Mouse (Mus musculus): ENCODE data around the gene Mill2.

The Mill2 gene

DNA sequence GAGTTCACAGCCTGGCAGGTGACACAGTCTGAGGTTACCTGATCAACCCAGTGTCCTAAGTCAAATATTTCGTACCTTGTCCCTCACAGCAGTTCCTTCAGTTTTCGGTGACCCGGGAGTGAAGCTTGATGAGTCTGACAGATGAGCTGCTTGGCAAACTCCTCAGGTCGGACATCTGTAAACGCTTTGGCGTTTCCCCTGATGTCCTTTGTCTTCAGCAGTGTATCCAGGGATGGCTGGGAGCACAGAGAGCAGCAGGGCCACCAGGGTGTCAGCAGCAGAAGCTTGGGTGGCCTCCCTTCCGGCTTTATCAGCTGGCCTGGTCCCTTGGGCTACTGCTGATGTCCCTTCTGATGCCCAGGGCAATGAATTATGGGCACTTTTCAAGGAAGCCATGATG lies 38.9 kb downstream of the Mill2 start:
- no peak for DNase-seq

DNA sequence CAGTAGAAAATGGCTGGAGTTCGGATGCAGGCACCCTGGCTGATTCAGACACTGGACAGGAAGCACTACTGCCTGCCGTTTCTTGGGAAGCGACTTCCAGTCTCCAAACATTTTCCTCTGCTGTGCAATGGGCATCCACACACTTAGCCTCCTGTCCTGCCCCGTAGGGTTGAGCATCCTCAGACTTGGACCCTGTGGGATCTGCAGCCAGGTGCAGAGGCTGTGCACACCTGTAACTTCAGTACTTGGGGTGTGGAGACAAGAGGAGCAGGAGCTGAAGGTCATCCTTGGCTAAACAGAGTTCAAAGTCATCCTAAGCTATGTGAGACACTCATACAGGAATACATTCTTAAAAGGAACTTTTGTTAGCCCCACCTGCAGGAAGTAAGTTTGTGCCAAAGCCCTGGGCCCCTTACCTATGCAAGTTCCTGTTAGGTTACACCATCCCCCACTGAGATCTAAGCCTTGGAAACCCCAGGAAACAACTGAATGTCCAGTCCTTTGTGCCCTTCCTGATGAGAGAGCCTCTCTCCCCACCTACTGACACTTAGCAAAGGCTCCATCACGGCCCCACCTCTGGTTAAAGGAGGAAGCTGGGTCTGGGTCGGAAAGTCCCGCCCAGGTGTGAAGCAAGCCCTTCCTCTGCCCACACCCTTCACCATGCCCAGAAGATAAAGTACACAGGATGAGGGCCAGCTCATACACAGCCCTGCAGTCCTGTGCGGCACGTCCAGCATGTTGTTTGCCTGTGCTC lies 44.4 kb downstream of the Mill2 start:
- no peak for DNase-seq

DNA sequence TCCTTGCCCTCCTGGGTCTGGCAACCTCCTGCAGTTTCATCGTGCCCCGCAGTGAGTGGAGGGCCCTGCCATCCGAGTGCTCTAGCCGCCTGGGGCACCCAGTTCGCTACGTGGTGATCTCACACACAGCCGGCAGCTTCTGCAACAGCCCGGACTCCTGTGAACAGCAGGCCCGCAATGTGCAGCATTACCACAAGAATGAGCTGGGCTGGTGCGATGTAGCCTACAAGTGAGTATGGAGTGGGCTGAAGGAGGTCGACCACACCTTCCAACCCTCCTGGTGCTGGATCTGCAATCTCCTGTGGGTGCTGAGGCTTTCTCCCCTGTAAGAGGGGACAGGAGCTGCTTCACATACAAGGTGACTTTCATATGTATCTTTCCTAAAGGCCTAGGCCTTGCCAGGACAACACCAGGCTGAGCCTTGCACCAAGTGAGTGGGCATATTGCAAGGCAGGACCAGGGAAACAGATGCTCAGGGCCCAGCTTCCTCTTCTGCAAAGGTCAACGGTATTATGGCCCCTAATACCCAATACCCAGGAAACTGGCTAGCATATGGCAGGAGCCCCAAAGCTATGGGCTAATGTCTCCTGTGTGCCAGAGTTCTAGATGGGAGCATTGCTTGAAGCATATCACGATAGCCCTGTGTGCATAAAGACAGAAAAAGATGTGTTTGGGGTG lies 45.1 kb downstream of the Mill2 start:
- no peak for DNase-seq

DNA sequence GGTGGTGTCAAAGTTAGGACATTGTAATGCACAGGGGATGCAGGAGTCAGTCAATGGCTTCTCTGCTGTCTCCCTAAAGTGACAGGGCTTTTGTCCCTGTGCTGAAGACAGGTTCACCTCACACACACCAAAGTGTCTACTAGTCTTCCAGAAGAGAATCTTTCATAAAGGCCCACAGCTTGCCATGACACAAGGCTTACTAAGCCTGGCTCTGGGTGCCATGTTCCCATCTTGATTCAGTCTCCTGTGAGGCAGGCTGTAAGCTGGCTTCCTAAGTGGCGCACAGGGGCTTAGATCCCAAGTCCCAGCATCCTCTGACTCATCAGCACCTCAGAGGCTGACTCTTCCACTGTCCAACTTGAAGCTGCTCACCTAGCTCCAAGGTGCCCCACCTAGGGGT lies 47.2 kb downstream of the Mill2 start:
- no peak for DNase-seq

DNA sequence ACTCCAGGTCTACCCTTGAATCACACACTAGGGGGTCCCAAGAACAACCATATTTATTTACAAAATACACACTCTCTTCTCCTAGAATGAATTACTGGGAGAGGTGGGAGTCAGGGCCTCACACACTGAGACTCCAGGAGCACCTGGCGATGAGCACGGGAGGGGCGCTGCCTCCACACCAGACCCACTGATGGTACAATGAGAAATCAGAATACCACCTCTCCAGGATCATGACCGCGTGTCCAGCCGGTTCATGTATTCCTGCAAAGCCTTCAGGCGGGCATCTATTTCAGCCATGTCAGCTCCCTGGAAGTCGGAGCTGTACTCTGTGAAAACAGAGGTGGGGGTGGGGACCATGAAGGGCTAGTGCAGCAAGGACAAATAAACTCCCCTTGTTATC lies 51.1 kb downstream of the Mill2 start:
- no peak for DNase-seq

DNA sequence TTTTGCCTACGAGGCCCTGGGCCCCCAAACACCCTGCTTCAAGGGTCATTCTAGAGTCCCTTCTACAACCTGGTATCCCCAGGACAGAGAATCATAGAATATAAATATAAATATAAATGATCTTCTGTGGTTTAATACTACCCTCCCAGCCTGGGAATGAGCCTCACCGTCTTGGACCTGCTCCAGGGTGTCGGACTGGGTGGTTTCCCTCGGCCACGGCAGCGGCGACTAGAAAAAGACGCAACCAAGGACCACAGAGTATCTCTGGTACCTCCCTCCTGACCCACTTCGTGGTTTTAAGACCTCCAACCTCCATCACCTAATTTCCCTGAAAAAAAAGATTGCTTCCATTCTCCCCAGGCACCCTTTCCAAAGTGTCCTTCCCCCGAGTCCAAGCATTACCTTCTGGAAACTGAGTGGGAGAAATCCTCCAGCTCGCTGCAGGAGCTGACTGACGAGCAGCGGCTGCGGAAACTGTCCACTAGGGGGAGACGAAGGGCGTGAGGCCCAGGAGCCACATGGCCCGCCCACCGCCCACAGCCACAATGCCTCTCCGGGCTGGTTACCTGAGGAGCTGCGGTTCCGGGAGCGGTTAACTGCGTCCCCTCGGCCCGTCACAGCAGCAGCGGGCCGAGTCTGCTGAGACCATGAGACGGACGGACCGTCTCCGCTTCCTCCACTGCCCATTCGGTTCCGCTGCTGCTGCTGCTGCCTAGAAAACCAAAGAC lies 52.3 kb downstream of the Mill2 start:
- DNase-seq, result peak; percentile 91

DNA sequence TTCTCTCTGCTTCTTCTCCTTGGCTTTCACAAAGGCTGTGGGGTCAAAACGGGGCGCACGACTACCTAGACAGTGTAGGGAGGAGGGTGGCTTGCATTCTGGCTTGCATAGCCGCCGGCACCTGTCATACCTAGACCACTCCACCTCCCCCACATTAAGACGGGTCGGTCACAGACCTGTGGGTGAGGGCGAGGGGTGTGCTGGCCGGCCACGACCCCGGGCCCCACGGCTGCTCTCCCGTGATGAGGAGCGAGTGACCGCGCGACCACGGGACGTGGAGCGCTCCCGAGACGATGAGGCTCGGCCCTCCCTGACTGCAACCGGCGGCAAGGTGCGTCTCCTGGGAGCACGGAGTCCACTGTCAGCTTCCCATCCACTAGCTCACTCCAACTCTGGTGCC lies 53.2 kb downstream of the Mill2 start:
- no peak for DNase-seq

DNA sequence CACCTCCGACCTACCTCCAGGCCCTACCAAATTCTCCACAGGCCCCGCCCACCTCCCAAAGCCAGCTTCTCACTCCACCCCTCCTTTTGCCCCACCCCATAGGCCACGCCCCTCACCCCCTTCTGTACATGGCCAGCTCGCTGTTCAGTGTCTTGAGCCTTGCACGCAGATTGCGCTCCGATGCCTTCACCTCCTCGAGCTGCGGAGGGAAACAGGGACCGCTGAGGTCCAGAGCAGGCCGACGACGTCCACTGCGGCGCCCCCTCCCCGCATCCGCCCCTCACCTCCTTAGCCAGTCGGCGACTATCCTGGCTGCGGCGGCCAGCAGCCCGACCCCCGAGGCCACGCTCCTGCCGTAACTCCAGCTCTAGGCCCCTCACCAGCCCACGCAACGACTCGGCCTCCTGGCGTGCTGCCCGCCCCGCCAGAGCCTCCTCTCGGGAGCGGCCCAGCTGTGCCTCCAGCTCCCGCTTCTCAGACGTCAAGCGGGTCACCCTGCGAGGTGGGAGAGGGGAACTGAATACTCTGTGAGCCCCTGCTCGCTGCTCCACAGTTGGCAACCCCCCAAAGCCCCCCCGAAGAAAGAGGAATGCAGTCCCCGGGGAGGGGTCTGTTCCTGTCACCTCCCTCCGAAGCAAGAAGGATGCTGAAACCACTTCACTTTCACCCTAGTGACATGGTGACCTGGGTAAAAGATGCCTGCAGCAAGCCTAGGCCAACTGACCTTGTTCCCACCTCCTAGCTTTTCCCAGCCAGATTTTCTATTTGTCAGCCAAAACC lies 54.1 kb downstream of the Mill2 start:
- DNase-seq, result peak; percentile 84

DNA sequence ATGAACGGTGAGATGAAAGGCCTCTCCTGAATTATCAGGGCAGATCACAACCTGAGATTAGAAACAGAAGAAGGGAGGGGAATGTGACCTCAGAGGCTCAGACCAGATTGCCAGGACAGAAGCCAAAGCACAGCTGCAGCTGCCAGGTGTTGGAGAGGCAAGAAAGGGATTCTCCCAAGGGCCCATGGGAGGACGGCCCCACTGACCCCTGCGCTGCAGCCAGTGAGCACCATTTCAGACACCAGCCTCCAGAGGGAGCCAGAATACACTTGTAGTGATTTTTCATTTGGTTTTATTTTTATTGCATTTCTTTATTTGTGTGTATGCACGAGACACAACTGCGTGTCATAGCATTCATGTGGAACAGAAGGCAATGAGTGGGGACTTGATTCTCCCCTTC lies 56.8 kb downstream of the Mill2 start:
- peak; percentile 58 for DNase-seq

DNA sequence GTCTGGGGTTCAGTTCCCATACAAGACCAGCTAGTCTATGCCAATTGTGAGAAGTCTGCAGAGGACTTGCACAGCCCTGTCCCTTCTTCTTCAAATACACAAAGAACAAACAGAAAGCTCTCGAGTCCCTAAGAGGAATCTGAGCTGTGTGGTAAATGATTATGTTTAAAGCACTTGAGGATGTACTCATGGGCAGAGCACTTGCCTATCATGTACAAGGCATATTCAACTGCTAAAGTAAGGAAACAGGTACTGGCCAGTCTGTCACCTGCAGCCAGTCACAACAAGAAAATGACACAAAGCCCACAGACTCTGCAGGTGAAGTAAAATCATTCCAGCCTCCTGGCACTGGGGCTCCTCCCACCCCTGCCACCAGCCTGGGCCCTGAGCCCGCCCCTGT lies 60.7 kb downstream of the Mill2 start:
- DNase-seq, result no peak

DNA sequence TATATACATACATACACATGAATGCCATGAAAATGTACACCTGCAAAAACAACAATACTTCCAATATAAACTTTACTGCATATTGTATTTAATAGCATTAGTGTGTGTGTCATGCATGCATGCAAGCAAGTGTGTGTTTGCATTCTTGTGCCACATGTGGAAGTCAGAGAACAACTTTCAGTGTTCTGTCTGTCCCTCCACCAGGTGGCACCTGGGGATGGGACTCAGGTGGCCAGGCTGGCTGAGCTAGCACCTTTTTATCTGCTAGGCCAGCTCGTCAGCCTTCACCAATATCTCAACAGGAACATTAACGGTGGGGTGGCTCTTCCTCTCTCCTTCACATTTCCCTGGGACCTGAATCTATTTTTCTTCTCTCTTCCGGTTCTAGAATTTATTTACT lies 62.7 kb downstream of the Mill2 start:
- DNase-seq, result no peak

DNA sequence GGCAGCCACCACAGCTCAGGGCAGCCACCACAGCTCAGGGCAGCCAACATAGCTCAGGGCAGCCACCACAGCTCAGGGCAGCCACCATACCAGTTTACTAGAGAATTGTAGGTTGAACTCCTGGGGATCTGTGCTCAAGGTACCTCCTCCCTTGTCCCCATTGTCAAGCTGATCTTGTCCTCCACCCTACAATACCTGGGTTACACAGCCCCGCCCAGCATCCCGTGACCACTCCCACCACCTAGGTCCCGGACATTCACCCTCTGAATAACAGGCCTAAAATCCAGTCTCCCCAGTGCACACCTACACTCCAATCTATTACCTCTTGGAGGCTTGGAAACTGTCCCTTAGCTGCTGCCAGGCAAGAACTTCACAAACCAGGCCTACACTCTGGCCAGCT lies 65.2 kb downstream of the Mill2 start:
- DNase-seq, result no peak

DNA sequence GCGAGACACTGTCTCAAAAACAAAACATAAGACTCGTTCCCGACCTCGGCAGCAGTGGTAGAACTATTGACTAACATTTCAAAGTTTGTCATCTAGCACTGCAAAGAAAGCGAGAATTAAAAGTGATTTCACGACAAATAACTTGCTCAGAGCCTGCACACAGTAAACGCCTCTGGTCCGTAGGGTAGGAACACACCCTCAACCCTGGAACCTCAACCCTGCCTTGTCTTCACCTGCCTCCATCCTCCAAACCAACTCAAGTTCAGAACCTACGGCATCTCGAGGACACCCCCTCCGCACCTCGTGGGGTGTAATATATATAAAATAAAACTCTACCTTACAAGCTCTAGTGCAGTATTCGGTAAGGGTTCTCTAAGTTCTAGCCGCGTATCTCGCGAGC lies 70.0 kb downstream of the Mill2 start:
- no peak for DNase-seq

DNA sequence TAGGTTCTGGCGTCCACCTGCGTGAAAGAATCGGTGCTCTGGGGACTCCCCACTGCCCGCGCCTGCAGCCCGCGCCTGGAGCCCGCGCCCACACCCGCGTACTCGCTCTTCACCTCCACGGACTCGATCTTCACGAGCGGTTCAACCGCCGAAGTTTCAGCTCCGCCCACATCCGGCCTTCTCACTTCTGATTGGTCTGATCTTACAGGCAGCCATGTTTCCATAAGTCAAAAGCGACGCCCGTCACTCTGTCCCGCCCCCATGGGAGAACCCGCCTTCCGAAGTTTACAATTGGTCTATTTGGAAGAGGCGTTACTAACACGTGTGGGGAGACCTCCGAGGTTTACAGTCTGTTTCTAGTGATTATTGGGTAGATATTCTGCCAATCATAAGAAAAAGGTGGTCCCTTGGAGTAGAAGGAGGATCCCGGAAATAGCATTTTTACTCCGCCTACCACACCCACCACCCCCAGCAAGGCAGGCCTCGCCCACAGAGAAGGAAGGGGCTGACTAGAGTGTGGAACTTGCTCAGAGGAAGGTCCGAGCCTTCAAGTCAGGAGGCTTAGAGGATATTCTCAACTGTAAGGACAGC lies 70.6 kb downstream of the Mill2 start, which contains the start of gene Ccdc61:
Gene Ccdc61 (minus strand): TSS at position 175 of the 591 bp plus-strand sequence.
- DNase-seq, result peak; percentile 97

Data from kidney, postnatal 14 days (tissue).